Mouse (Mus musculus) testis, adult 2 months (tissue): ENCODE data around the gene Coq5.

Experiments
- CTCF ChIP-seq: fragments of 200-500 bp; IDR thresholded peaks from 2 replicates; pipeline ENCODE4 v1.5.1; 2012; ENCODE audit warnings: low read depth, mild to moderate bottlenecking, inconsistent platforms, low read length, moderate library complexity; ENCODE audit not compliant: control insufficient read depth, insufficient read depth, insufficient replicate concordance
- POLR2A ChIP-seq: fragments of 200-500 bp; IDR thresholded peaks from 2 replicates; pipeline ENCODE4 v1.6.1; 2012; ENCODE audit warnings: low read depth, mild to moderate bottlenecking, inconsistent platforms, low read length, moderate library complexity; ENCODE audit not compliant: control insufficient read depth

DNA sequence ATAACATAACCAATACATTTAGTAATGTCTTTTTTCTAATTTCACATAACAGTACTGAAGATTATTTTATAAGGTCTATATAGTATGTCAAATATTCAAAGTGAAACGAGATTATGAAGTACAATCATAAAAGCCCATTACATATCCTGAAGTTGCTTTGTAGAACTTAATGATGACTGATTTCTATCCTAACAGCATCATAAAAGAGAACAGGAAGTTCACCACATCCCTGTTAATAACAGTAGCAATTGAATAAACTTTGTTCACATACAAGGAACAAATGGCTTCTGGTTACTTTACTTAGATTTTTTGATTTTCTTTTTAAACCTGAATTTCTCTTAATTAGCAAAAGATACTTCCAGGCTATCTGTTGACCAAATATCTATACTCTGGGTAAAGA is 17.6 kb upstream of the Coq5 start:
- TF ChIP-seq CTCF (no peak), POLR2A (no peak)
